Mouse (Mus musculus) neural tube, embryonic 12.5 days (tissue): ENCODE results near the gene Agr3. TPM values are rescaled to one million over a fixed set of nuclear protein-coding genes. Genes with fewer than 3 reads are reported as not detected.

Experiments
- ATAC-seq: fragments of 200-750 bp; cut with Nextera tagmentation; 2 replicates; pipeline ENCODE4 v1.8.0; 2017; ENCODE audit warnings: low read depth, mild to moderate bottlenecking, moderate TSS enrichment, moderate library complexity; ENCODE audit not compliant: low FRiP score
- H3K27ac ChIP-seq: fragments of 300-500 bp; sonication (generic); 2 replicates; pipeline ENCODE4 v1.5.1; 2016
- H3K27me3 ChIP-seq: fragments of 300-500 bp; sonication (generic); replicated peaks from 2 replicates; pipeline ENCODE4 v1.6.1; 2016; ENCODE audit warnings: mild to moderate bottlenecking
- H3K36me3 ChIP-seq: fragments of 300-500 bp; sonication (generic); 2 replicates; pipeline ENCODE4 v1.6.1; 2016; ENCODE audit warnings: mild to moderate bottlenecking
- H3K4me1 ChIP-seq: fragments of 300-500 bp; sonication (generic); 2 replicates; pipeline ENCODE4 v1.6.1; 2016
- H3K4me2 ChIP-seq: fragments of 300-500 bp; sonication (generic); replicated peaks from 2 replicates; pipeline ENCODE4 v1.6.1; 2016; ENCODE audit warnings: mild to moderate bottlenecking
- H3K4me3 ChIP-seq: fragments of 300-500 bp; sonication (generic); 2 replicates; pipeline ENCODE4 v1.5.1; 2016
- H3K9ac ChIP-seq: fragments of 300-500 bp; sonication (generic); 2 replicates; pipeline ENCODE4 v1.6.1; 2016; ENCODE audit warnings: mild to moderate bottlenecking
- H3K9me3 ChIP-seq: fragments of 300-500 bp; sonication (generic); 2 replicates; pipeline ENCODE4 v1.6.1; 2016; ENCODE audit warnings: mild to moderate bottlenecking
- WGBS: fragments of 180-500 bp; shearing (Covaris S2); methylation state at CpG from one replicate; pipeline ENCODE4 v1.1.7; 2016; 5-methylcytosine and 5-hydroxymethylcytosine counted together
- polyA plus RNA-seq: library from polyadenylated mRNA; unstranded; fragments of >200 nt; fragmentation: Nextera tagmentation; extraction: Ambion mirVana; gene quantifications from 2 replicates; pipeline ENCODE4 v1.2.1, GENCODE M21; 2016

Gene Agr3
- not detected in 2 replicates for polyA plus RNA-seq

DNA sequence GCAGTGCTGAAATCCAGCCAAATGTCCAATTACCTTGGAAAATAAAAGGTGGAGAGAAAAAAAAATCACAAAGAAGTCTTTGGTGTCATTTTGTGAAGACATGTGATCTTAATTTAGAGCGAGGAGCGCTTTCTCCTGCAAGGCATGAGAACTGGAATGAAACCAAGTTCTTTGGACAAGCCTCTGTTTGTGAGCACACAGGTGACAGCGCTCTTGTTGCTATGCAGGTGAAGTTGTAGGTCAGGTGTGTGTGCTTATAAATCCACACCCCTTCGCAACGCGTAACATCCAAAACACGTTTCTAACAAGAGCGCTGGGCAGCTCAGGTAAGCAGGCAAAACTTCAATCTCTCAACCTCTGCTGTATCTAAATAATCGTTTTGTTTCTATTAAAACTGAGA lies at the start of gene Agr3:
TSS of gene Agr3 (plus strand) at position 219 of the 400 bp plus-strand sequence.
- Histone ChIP-seq H3K9me3 (no peaks in the 10 kb centered on the region), H3K27ac (no peak within 1 kb of the TSS), H3K4me3 (no peak within 1 kb of the TSS), H3K27me3 (no peaks in the 10 kb centered on the region), H3K4me1 (no peaks in the 10 kb centered on the region), H3K36me3 (no peaks in the 10 kb centered on the region), H3K4me2 (no peak within 1 kb of the TSS), H3K9ac (no peak within 1 kb of the TSS)
- ATAC-seq, result no peak
- 91% methylated on average over 9 of the region's 9 CpGs for WGBS

DNA sequence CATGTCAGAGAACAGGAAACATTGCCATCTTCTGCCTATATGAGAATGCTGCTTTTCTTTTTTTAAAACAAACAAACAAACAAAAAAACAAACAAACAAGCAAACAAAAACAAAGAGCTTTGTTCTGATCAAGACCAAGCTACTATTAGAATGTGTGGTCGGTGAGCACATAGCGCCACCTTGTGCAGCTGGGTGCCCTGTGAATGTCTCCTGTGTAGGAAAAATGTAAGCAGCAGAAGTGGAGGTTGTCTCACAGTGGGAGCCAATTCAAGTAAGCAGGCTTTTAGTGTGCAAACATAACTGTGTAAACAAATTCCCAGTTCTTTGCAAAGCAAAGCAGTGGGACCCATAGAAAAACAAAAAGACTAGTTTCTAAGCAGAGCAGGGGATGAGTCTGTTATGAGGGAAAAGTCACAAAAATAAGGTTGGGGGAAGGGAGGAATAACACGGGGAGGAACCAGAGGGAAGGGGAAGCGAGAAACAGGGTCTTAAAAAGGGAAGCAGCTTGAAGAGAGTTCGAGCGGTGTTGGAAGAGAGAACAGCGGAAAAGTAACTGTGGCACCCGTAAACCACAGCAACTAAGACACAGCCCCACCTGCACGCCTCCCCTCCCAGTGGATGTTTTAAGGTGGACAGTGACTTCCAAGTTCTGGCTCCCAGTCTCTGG lies 40.4 kb upstream of the Agr3 start:
- ATAC-seq, result no peak
- 56% methylated on average over 9 of the region's 9 CpGs for WGBS
- no peak overlapping the region for H3K9ac ChIP-seq

DNA sequence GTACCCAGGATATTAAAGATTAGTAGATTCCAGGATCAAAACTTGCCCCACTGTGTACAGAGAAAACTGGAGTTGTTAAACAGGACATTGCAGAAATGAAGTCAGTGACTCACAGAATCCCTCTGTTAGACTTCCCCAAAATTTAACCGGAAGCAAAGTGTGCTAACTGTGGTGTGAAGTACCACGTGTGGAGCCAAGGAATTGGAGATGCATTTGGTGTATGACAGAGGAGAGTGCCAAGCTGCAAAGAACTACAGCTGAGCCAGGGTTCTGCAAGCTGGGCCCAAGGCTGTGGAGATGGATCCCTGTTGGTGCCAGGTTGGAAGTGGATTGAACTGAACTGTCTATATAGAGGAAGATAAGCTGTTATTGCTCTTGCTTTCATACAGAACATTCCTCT lies 36.0 kb upstream of the Agr3 start:
- Histone ChIP-seq H3K27ac (no peak overlapping the region), H3K36me3 (no peaks in the 10 kb centered on the region), H3K27me3 (no peaks in the 10 kb centered on the region), H3K9me3 (no peaks in the 10 kb centered on the region), H3K4me2 (no peak overlapping the region), H3K4me1 (peaks cover 9% of the 10 kb centered on the region), H3K4me3 (no peak overlapping the region), H3K9ac (no peak overlapping the region)
- no peak for ATAC-seq
- WGBS, result 85% methylated on average over 2 of the region's 2 CpGs

More for the DNA sequence above, 40.4 kb upstream of the Agr3 start:
- no peaks in the 10 kb centered on the region for H3K9me3 ChIP-seq
- H3K36me3 ChIP-seq, result no peaks in the 10 kb centered on the region
- H3K4me2 ChIP-seq, result no peak overlapping the region
- no peaks in the 10 kb centered on the region for H3K4me1 ChIP-seq
- H3K4me3 ChIP-seq, result no peak overlapping the region
- no peaks in the 10 kb centered on the region for H3K27me3 ChIP-seq
- H3K27ac ChIP-seq, result no peak overlapping the region

DNA sequence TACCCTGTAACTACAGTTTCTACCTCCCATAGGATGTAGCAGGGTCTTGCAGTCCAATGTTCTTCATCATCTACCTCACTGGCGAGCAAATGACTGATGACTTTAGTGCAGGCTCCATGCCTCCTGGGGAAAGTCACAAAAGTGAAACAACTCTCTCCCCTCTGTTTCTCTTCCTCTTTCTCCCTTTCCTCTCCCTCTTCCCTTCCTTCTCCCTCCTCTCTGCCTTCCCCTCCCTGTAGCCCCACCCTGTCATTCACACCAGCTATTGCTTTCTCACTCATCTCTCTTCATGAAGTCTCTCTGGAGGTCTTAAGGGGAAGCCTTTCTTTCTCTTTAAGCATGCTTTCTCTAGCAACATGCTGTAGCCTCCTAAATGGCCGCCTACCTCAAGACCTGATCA lies 34.7 kb upstream of the Agr3 start:
- H3K4me3 ChIP-seq, result no peak overlapping the region
- H3K27me3 ChIP-seq, result no peaks in the 10 kb centered on the region
- no peak for ATAC-seq
- no peaks in the 10 kb centered on the region for H3K9me3 ChIP-seq
- no peak overlapping the region for H3K4me2 ChIP-seq
- H3K27ac ChIP-seq, result no peak overlapping the region
- WGBS, result 77% methylated on average over 2 of the region's 2 CpGs
- H3K9ac ChIP-seq, result no peak overlapping the region
- peaks cover 17% of the 10 kb centered on the region for H3K4me1 ChIP-seq
- no peaks in the 10 kb centered on the region for H3K36me3 ChIP-seq

- Histone ChIP-seq H3K9me3 (no peaks in the 10 kb centered on the region), H3K27ac (no peak overlapping the region), H3K4me3 (no peak overlapping the region), H3K9ac (no peak overlapping the region), H3K27me3 (no peaks in the 10 kb centered on the region), H3K4me1 (peaks cover 17% of the 10 kb centered on the region), H3K36me3 (no peaks in the 10 kb centered on the region), H3K4me2 (peak overlapping the region; percentile 4; the same call in 1 of the 2 replicates)
- ATAC-seq, result peak; percentile 34; the same call in 1 of the 2 replicates
- 7% methylated on average over 6 of the region's 6 CpGs for WGBS
Observed at GRCm38 (mm10) chr12:35894304-35894900, 31.0 kb upstream of the Agr3 start.

DNA sequence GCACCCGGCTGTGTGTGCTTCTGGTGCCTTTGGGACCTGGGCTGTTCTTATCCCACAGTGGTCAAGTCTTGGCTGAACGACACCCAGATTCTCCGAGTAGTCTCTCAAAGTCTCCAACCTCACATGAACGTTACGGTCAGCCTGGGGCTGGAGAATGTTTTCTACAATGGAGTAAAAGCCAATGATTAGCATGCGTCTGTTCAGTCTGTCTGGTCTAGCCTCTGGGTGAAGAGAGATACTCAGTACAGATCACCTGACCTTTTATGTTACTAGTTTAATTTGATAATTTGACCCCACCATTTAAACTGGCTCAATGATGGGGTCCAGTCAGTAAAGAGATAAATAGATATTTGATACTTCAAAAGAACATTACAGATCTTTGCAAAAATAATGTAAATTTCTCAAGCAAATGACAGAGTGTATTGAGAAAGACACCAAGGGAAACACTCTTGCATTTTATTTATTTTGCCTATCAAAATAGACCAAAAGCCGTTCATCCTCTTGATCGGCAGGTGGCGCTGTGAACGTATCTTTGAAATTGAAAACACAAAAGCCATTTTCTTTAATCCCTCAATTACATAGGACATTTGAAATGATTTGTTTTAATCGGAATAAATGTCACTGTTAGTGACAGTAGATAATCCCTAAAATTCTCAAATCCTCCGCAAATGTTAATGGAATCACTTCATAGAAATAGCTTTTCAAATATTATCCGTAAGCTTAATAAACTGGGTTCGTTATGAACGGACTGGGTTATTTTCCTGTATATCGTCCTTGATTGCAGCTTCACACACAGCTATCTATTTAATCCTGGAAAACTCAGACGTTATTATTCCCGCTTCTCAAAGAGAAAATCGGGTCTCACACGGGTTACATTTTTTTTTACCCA lies 29.3 kb upstream of the Agr3 start:
- Histone ChIP-seq H3K9ac (0 out of 2 replicates have a peak overlapping the region, but pooled peaks have one; percentile 38), H3K4me3 (peak overlapping the region; percentile 25), H3K9me3 (no peaks in the 10 kb centered on the region), H3K27me3 (no peaks in the 10 kb centered on the region), H3K4me2 (peak overlapping the region; percentile 56), H3K36me3 (no peaks in the 10 kb centered on the region), H3K4me1 (peaks cover 17% of the 10 kb centered on the region), H3K27ac (no peak overlapping the region)
- ATAC-seq, result no peak
- WGBS, result 18% methylated on average over 20 of the region's 20 CpGs

GRCm38 (mm10) chr12:35896764-35897282 lies 28.6 kb upstream of the Agr3 start:
- WGBS, result 6% methylated on average over 4 of the region's 4 CpGs
- Histone ChIP-seq H3K4me3 (peak overlapping the region; percentile 25), H3K4me1 (peaks cover 17% of the 10 kb centered on the region), H3K27me3 (no peaks in the 10 kb centered on the region), H3K27ac (no peak overlapping the region), H3K9ac (0 out of 2 replicates have a peak overlapping the region, but pooled peaks have one; percentile 38), H3K36me3 (no peaks in the 10 kb centered on the region), H3K9me3 (no peaks in the 10 kb centered on the region), H3K4me2 (peak overlapping the region; percentile 56)
- ATAC-seq, result 0 out of 2 replicates have a peak, but pooled peaks have one; percentile 49

DNA sequence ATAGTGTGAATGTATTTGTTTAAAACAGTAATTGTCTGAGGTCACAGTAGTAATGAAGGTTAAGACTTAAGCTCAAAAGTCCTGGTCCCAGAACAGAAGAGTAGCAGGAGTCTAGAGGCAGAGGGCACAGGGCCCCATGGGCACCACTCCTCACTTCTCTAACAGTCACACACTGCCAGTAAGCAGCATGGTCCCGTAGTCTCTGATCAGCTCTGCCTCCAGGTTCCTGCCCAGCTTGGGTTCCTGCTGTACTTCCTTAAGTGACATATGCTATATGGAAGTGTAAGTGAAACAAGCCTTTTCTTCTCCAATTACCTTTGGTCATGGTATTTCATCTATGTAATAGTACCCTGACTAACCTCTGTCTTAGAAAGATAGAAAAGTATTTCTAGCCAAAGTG lies 14.8 kb upstream of the Agr3 start:
- Histone ChIP-seq H3K9ac (no peak overlapping the region), H3K4me3 (no peak overlapping the region), H3K4me1 (no peaks in the 10 kb centered on the region), H3K9me3 (no peaks in the 10 kb centered on the region), H3K4me2 (no peak overlapping the region), H3K27ac (no peak overlapping the region), H3K36me3 (no peaks in the 10 kb centered on the region), H3K27me3 (no peaks in the 10 kb centered on the region)
- ATAC-seq, result no peak
- WGBS, result 71% methylated on average over 1 of the region's 1 CpGs

DNA sequence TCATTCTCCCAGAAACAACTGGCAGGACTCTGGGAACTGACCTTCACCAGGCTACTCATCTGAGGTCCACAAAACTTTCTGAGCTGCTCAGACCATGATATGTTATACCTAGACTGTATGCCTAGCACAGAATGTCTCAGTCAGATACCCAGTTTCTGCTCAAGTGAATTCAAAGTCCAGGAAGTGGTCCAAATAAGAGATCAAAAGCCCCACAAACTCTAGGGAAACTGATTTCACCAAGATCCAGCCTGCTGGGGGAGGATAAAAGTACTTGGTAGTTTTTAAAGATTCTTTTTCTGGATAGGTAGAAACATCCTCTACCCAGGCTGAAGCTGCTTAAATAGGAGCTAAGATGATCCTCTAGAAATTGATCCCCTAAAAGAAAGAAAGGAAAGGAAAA lies 9.6 kb upstream of the Agr3 start:
- no peak for ATAC-seq
- Histone ChIP-seq H3K9me3 (no peaks in the 10 kb centered on the region), H3K4me1 (no peaks in the 10 kb centered on the region)

GRCm38 (mm10) chr12:35916467-35916866 lies 9.0 kb upstream of the Agr3 start:
- no peak overlapping the region for H3K4me2 ChIP-seq
- no peaks in the 10 kb centered on the region for H3K36me3 ChIP-seq
- no peak overlapping the region for H3K4me3 ChIP-seq
- H3K4me1 ChIP-seq, result no peaks in the 10 kb centered on the region
- no peaks in the 10 kb centered on the region for H3K27me3 ChIP-seq
- no peak overlapping the region for H3K9ac ChIP-seq
- H3K9me3 ChIP-seq, result no peaks in the 10 kb centered on the region
- H3K27ac ChIP-seq, result no peak overlapping the region
- no peak for ATAC-seq
- 30% methylated on average over 1 of the region's 1 CpGs for WGBS

More for the DNA sequence above, 9.6 kb upstream of the Agr3 start:
- Histone ChIP-seq H3K9ac (no peak overlapping the region), H3K27ac (no peak overlapping the region), H3K4me2 (no peak overlapping the region), H3K4me3 (no peak overlapping the region), H3K36me3 (no peaks in the 10 kb centered on the region), H3K27me3 (no peaks in the 10 kb centered on the region)

DNA sequence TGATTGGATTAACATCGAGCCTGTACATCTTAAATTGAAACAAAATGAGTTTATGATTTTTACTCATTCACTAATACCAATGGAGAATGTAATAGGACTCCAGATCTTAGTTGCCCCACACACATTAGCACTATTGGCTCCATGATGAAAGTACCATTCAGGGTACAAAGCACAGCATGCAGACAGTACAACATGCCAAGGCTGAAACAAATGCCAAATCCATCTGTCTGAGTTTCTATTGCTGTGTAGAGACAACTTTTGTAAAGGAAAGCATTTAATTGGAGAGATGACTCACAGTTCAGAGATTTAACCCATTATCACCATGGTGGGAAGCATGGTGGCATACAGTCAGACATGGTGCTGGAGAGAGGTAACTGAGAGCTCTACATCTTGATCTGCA lies 7.4 kb upstream of the Agr3 start:
- no peaks in the 10 kb centered on the region for H3K27me3 ChIP-seq
- H3K4me2 ChIP-seq, result no peak overlapping the region
- 83% methylated on average over 1 of the region's 1 CpGs for WGBS
- no peaks in the 10 kb centered on the region for H3K4me1 ChIP-seq
- H3K9me3 ChIP-seq, result no peaks in the 10 kb centered on the region
- no peak overlapping the region for H3K4me3 ChIP-seq
- no peaks in the 10 kb centered on the region for H3K36me3 ChIP-seq
- H3K27ac ChIP-seq, result no peak overlapping the region
- H3K9ac ChIP-seq, result no peak overlapping the region
- no peak for ATAC-seq

DNA sequence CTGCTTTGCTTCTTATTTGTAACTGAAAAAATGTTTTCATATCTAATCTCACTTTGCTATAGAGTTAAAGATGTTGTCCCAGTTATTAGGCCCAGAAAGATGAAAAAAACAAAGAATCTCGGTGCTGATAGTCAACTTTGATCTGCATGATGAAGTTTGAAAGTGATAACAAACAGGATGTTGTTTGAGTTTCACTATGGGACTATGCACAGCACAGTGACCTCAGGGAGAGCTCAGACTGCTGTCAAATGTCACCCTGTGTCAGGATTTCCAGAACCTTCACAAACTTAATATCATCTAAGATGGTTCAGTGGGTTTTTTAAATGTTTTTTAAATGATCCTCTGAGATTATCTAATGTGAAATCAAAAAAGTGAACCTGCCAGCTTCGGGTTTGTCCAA lies 2.4 kb downstream of the Agr3 start:
- WGBS, result 78% methylated on average over 2 of the region's 2 CpGs
- Histone ChIP-seq H3K4me3 (no peak overlapping the region), H3K4me2 (no peak overlapping the region), H3K27ac (no peak overlapping the region), H3K4me1 (no peaks in the 10 kb centered on the region), H3K9ac (no peak overlapping the region), H3K27me3 (no peaks in the 10 kb centered on the region), H3K9me3 (no peaks in the 10 kb centered on the region), H3K36me3 (no peaks in the 10 kb centered on the region)
- no peak for ATAC-seq
